Mouse (Mus musculus) MEL (cell line): ENCODE measurements around the gene Col11a2. TPM values are rescaled to one million over a fixed set of nuclear protein-coding genes. Genes with fewer than 3 reads are reported as not detected.

Experiments
- DNase-seq: peaks from one replicate; pipeline ENCODE4 v3.0.0; 2011; ENCODE audit warnings: low read depth, low spot score
- H3K27ac ChIP-seq: 2 replicates; pipeline ENCODE4 v1.5.1; 2012; ENCODE audit warnings: low read depth, mild to moderate bottlenecking, control low read depth, low read length, moderate library complexity; ENCODE audit not compliant: control insufficient read depth
- H3K27me3 ChIP-seq, 2 experiments: fragments of 150-350 bp in 1 of 2; sonication (generic) in 1 of 2; 2 replicates each; pipeline ENCODE4 v1.6.1; 2012; ENCODE audit warnings: low read length in 2 of 2, mild to moderate bottlenecking in 2 of 2, improper control_type of control experiment in 1 of 2, moderate library complexity in 1 of 2; ENCODE audit not compliant: insufficient read depth in 2 of 2, control insufficient read depth in 1 of 2
- H3K36me3 ChIP-seq, 2 experiments: 2 replicates each; pipeline ENCODE4 v1.6.1; 2012 to 2014; ENCODE audit warnings: low read length in 2 of 2, improper control_type of control experiment in 1 of 2, inconsistent platforms in 1 of 2, mild to moderate bottlenecking in 1 of 2; ENCODE audit not compliant: insufficient read depth in 2 of 2, control insufficient read depth in 1 of 2
- H3K4me1 ChIP-seq, 2 experiments: fragments of 150-350 bp in 1 of 2; sonication (generic) in 1 of 2; 2 replicates each; pipeline ENCODE4 v1.6.1; 2012; ENCODE audit warnings: low read length in 2 of 2, improper control_type of control experiment in 1 of 2, mild to moderate bottlenecking in 1 of 2; ENCODE audit not compliant: insufficient read depth in 2 of 2, control insufficient read depth in 1 of 2
- H3K4me3 ChIP-seq, 2 experiments: fragments of 150-350 bp in 1 of 2; sonication (generic) in 1 of 2; 2 replicates each; pipeline ENCODE4 v1.5.1; 2012; ENCODE audit warnings: low read depth in 2 of 2, low read length in 2 of 2, mild to moderate bottlenecking in 2 of 2, moderate library complexity in 2 of 2, control low read depth in 1 of 2, improper control_type of control experiment in 1 of 2; ENCODE audit not compliant: control insufficient read depth in 1 of 2, insufficient read depth in 1 of 2
- H3K79me2 ChIP-seq: 2 replicates; pipeline ENCODE4 v1.6.1; 2012; ENCODE audit warnings: mild to moderate bottlenecking, low read length, moderate library complexity; ENCODE audit not compliant: control insufficient read depth, poor library complexity, insufficient read depth
- H3K9ac ChIP-seq: 2 replicates; pipeline ENCODE4 v1.6.1; 2012; ENCODE audit warnings: low read depth, mild to moderate bottlenecking, control low read depth, low read length, moderate library complexity; ENCODE audit not compliant: control insufficient read depth, poor library complexity, severe bottlenecking
- H3K9me3 ChIP-seq: fragments of 150-350 bp; sonication (generic); replicated peaks from 2 replicates; pipeline ENCODE4 v1.6.1; 2012; ENCODE audit warnings: mild to moderate bottlenecking, low read length, improper control_type of control experiment, moderate library complexity; ENCODE audit not compliant: insufficient read depth
- CHD1 ChIP-seq: IDR thresholded peaks from 2 replicates; pipeline ENCODE4 v1.6.1; 2012; ENCODE audit warnings: low read depth, mild to moderate bottlenecking, inconsistent platforms, low read length, improper control_type of control experiment
- ETS1 ChIP-seq: IDR thresholded peaks from 2 replicates; pipeline ENCODE4 v1.6.1; 2012; ENCODE audit warnings: low read depth, mild to moderate bottlenecking, inconsistent platforms, low read length, improper control_type of control experiment, moderate library complexity
- JUND ChIP-seq: IDR thresholded peaks from 2 replicates; pipeline ENCODE4 v1.6.1; 2011; ENCODE audit warnings: low read depth, mild to moderate bottlenecking, improper control_type of control experiment, low read length
- MYB ChIP-seq: IDR thresholded peaks from 2 replicates; pipeline ENCODE4 v1.6.1; 2011; ENCODE audit warnings: mild to moderate bottlenecking, low read depth, low read length, improper control_type of control experiment
- POLR2A ChIP-seq, 2 experiments: IDR thresholded peaks; 2 replicates each; pipeline ENCODE4 v1.6.1; 2011 to 2012; ENCODE audit warnings: low read length in 2 of 2, mild to moderate bottlenecking in 2 of 2, control low read depth in 1 of 2, improper control_type of control experiment in 1 of 2, low read depth in 1 of 2, moderate library complexity in 1 of 2; ENCODE audit not compliant: control insufficient read depth in 1 of 2, insufficient read depth in 1 of 2, poor library complexity in 1 of 2
- POLR2AphosphoS2 ChIP-seq: IDR thresholded peaks from 2 replicates; pipeline ENCODE4 v1.6.1; 2011; ENCODE audit warnings: low read length, improper control_type of control experiment
- SIN3A ChIP-seq: IDR thresholded peaks from 2 replicates; pipeline ENCODE4 v1.6.1; 2012; ENCODE audit warnings: low read length, improper control_type of control experiment, inconsistent platforms
- TBP ChIP-seq: IDR thresholded peaks from 2 replicates; pipeline ENCODE4 v1.8.0; 2011; ENCODE audit warnings: low read depth, low read length, improper control_type of control experiment
- ZMIZ1 ChIP-seq: IDR thresholded peaks from 2 replicates; pipeline ENCODE4 v1.6.1; 2012; ENCODE audit warnings: low read depth, mild to moderate bottlenecking, inconsistent platforms, low read length, improper control_type of control experiment, moderate library complexity
- polyA plus RNA-seq, 2 experiments: library from polyadenylated mRNA; stranded (reverse) in 1 of 2; unstranded in 1 of 2; fragments of >175 nt in 1 of 2; fragments of >200 nt in 1 of 2; gene quantifications; 2 replicates each; pipeline versions ENCODE4 v1.2.1 to v1.2.4; 2012; ENCODE audit warnings: low replicate concordance in 2 of 2, low read depth in 1 of 2; ENCODE audit not compliant: insufficient read length in 2 of 2, insufficient read depth in 1 of 2, missing spikeins in 1 of 2
- total RNA-seq: library from RNA; depleted of rRNA; stranded (reverse); fragments of 300-350 nt; gene quantifications from 2 replicates; pipeline ENCODE4 v1.2.3, GENCODE M21; 2012; rRNA removed

The Col11a2 gene
- total and polyA plus RNA-seq, 3 experiments = 4.6 to 14.5 TPM; not detected in 1

DNA sequence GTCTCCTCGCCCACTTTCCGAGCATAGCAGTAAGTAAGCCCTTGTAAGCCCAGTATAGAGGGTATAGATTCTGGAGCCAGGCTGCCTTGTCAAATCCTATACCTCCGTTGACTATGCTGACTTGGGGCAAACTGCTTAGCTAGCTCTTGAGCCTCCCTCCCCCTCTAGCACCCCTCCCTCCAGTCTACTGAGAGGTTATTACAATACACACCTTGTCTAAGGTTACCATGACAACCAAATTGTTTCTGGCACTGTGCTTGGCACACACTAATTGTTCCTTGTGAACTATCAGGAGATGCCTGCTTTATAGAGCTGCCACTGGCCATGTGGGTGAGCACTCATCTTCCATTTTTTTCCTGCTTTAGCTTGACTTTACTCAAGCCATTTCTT lies 70.6 kb downstream of the Col11a2 start:
- Histone ChIP-seq H3K79me2 (peaks cover 3% of the 10 kb centered on the region), H3K27me3 (no peaks in the 10 kb centered on the region), H3K36me3 (peaks cover 3 to 23% of the 10 kb centered on the region in 2 experiments), H3K9ac (no peak overlapping the region), H3K27ac (no peak overlapping the region), H3K4me1 (no peaks in the 10 kb centered on the region), H3K4me3 (no peak overlapping the region), H3K9me3 (no peaks in the 10 kb centered on the region)
- peak; percentile 48 for DNase-seq
- TF ChIP-seq SIN3A = 0 out of 2 replicates have a peak, but pooled peaks have one; percentile 26
- no peak; the same call in 1 of the 2 replicates for TF ChIP-seq POLR2AphosphoS2
- no peak for TF ChIP-seq JUND
- 0 out of 2 replicates have a peak, but pooled peaks have one; percentile 14 for TF ChIP-seq ZMIZ1
- no peak for TF ChIP-seq ETS1
- TF ChIP-seq MYB = no peak

DNA sequence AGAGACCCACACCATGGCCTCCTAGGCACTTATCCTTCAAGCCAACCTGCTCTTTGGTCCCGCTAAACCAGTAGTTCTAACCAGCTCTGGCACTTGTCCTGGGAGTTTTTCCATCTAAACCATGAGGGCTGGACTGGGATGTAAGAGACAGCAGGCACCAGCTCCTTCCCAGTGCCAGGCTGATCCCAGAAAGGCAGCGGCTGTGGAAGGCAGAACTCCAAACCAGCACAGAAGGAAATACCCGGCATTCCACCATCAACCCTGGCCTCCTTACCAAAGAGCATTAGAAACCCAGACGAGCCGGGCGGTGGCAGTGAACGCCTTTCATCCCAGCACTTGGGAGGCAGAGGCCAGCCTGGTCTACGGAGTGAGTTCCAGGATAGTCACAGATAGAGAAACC lies 71.1 kb downstream of the Col11a2 start:
- no peak overlapping the region for H3K9ac ChIP-seq
- no peak for DNase-seq
- no peaks in the 10 kb centered on the region for H3K4me1 ChIP-seq
- H3K27me3 ChIP-seq = no peaks in the 10 kb centered on the region
- no peak overlapping the region for H3K4me3 ChIP-seq
- no peak overlapping the region for H3K27ac ChIP-seq
- peaks cover 8% of the 10 kb centered on the region for H3K79me2 ChIP-seq
- H3K9me3 ChIP-seq = no peaks in the 10 kb centered on the region
- TF ChIP-seq CHD1 = no peak
- peak; percentile 19; the same call in 1 of the 2 replicates for TF ChIP-seq POLR2AphosphoS2
- TF ChIP-seq, all 39 proteins: peak for 1
- H3K36me3 ChIP-seq = peaks cover 7 to 26% of the 10 kb centered on the region in 2 experiments

DNA sequence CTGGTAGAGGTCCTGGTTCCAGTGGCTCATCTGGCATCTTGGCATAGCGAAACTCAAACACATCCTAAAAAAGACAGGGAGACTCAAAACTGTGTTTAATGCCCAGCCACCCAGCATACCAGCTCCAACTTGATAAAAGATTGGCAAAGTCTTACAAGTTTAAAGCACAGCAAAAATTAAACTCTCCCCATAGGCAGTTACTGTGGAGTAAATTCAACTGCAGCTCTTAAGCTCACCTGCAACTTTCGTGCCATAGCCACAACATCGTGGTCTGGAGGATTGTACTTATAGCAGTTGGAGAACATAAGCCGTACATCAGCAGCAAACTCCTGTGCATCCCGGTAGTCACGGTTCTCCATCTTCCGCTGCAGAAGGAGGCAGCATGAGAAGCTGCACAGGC lies 74.9 kb downstream of the Col11a2 start:
- H3K27me3 ChIP-seq = no peaks in the 10 kb centered on the region
- peaks cover 22 to 45% of the 10 kb centered on the region in 2 experiments for H3K36me3 ChIP-seq
- H3K9ac ChIP-seq = no peak overlapping the region
- DNase-seq = no peak
- no peaks in the 10 kb centered on the region for H3K9me3 ChIP-seq
- TF ChIP-seq ZMIZ1 (no peak), POLR2AphosphoS2 (0 out of 2 replicates have a peak, but pooled peaks have one; percentile 34), POLR2A (IDR thresholded peaks at IDR 0.05; ENCODE audit: control insufficient read depth in 1 of 2, insufficient read depth in 1 of 2, low read depth in 1 of 2, low read length in 2 of 2, poor library complexity in 1 of 2) (0 out of 4 replicates have a peak, but pooled peaks of 1 of the 2 experiments have one; percentile 37), TBP (no peak)
- TF ChIP-seq, all 39 proteins: peak for 2
- Histone ChIP-seq H3K27ac (no peak overlapping the region), H3K4me3 (no peak overlapping the region), H3K4me1 (no peaks in the 10 kb centered on the region; a peak in 1 of 4 replicates), H3K79me2 (peaks cover 44% of the 10 kb centered on the region)

Other genes with a start within 250 kb of the Col11a2 start
Only the 30 nearest of the 33 such genes appear.
- gene Rps28, start 214.9 kb upstream of the Col11a2 start, total RNA-seq = 3,378 and 3,556 TPM in 2 replicates
- 1,000 to 10,000 TPM in 1 of 2 experiments, 100 to 1,000 TPM in 1; 994 to 2,154 TPM for gene Rps28, start 214.9 kb upstream of the Col11a2 start, polyA plus RNA-seq
- gene Ndufa7, start 214.9 kb upstream of the Col11a2 start, total RNA-seq = 359 and 370 TPM in 2 replicates
- gene Ndufa7, start 214.9 kb upstream of the Col11a2 start, polyA plus RNA-seq = 100 to 1,000 TPM in 1 of 2 experiments, not detected in 1; 326 TPM
- gene Cd320, start 196.3 kb upstream of the Col11a2 start, total RNA-seq = 38.5 and 48.5 TPM in 2 replicates
- 10 to 100 TPM in 1 of 2 experiments, not detected in 1; 45.6 TPM for gene Cd320, start 196.3 kb upstream of the Col11a2 start, polyA plus RNA-seq
- gene Gm7029, start 165.6 kb upstream of the Col11a2 start, total RNA-seq = not detected in 2 replicates
- not detected for gene Gm7029, start 165.6 kb upstream of the Col11a2 start, polyA plus RNA-seq
- gene Kifc1, start 148.8 kb upstream of the Col11a2 start, total RNA-seq = 17.1 and 20.6 TPM in 2 replicates
- 10 to 100 TPM in 1 of 2 experiments, not detected in 1; 53.5 TPM for gene Kifc1, start 148.8 kb upstream of the Col11a2 start, polyA plus RNA-seq
- not detected in 2 replicates for gene Platr17, start 134.3 kb upstream of the Col11a2 start, total RNA-seq
- not detected for gene Platr17, start 134.3 kb upstream of the Col11a2 start, polyA plus RNA-seq
- 39.6 and 40.6 TPM in 2 replicates for gene Daxx, start 130.0 kb upstream of the Col11a2 start, total RNA-seq
- 10 to 100 TPM in 1 of 2 experiments, not detected in 1; 68.0 TPM for gene Daxx, start 130.0 kb upstream of the Col11a2 start, polyA plus RNA-seq
- gene Tapbp, start 123.5 kb upstream of the Col11a2 start, total RNA-seq = 14.7 and 24.3 TPM in 2 replicates
- gene Tapbp, start 123.5 kb upstream of the Col11a2 start, polyA plus RNA-seq = 10 to 100 TPM in 1 of 2 experiments, not detected in 1; 33.3 TPM
- 18.6 and 20.2 TPM in 2 replicates for gene Zbtb22, start 123.5 kb upstream of the Col11a2 start, total RNA-seq
- gene Zbtb22, start 123.5 kb upstream of the Col11a2 start, polyA plus RNA-seq = 10 to 100 TPM in 1 of 2 experiments, not detected in 1; 30.0 TPM
- gene Rgl2, start 109.9 kb upstream of the Col11a2 start, total RNA-seq = 19.0 and 24.9 TPM in 2 replicates
- gene Rgl2, start 109.9 kb upstream of the Col11a2 start, polyA plus RNA-seq = 10 to 100 TPM in 1 of 2 experiments, not detected in 1; 43.6 TPM
- gene Pfdn6, start 99.1 kb upstream of the Col11a2 start, total RNA-seq = 189 and 239 TPM in 2 replicates
- 100 to 1,000 TPM in 1 of 2 experiments, not detected in 1; 222 TPM for gene Pfdn6, start 99.1 kb upstream of the Col11a2 start, polyA plus RNA-seq
- 97.6 and 100 TPM in 2 replicates for gene Wdr46, start 98.8 kb upstream of the Col11a2 start, total RNA-seq
- 100 to 1,000 TPM in 1 of 2 experiments, not detected in 1; 131 TPM for gene Wdr46, start 98.8 kb upstream of the Col11a2 start, polyA plus RNA-seq
- gene B3galt4, start 87.9 kb upstream of the Col11a2 start, total RNA-seq = 2.2 and 2.5 TPM in 2 replicates
- 1 to 10 TPM in 1 of 2 experiments, not detected in 1; 2.9 TPM for gene B3galt4, start 87.9 kb upstream of the Col11a2 start, polyA plus RNA-seq
- gene Vps52, start 83.6 kb upstream of the Col11a2 start, total RNA-seq = 20.6 and 23.6 TPM in 2 replicates
- gene Vps52, start 83.6 kb upstream of the Col11a2 start, polyA plus RNA-seq = 10 to 100 TPM in 1 of 2 experiments, not detected in 1; 40.7 TPM
- gene Rps18, start 83.4 kb upstream of the Col11a2 start, total RNA-seq = 252 and 286 TPM in 2 replicates
- gene Rps18, start 83.4 kb upstream of the Col11a2 start, polyA plus RNA-seq = 1,000 to 10,000 TPM in 1 of 2 experiments, not detected in 1; 1,183 TPM
- gene H2-K1, start 39.1 kb upstream of the Col11a2 start, total RNA-seq = 81.1 and 87.9 TPM in 2 replicates
- 100 to 1,000 TPM in 1 of 2 experiments, not detected in 1; 113 TPM for gene H2-K1, start 39.1 kb upstream of the Col11a2 start, polyA plus RNA-seq
- gene Ring1, start 14.8 kb upstream of the Col11a2 start, total RNA-seq = 12.4 and 18.3 TPM in 2 replicates
- 10 to 100 TPM in 1 of 2 experiments, not detected in 1; 28.4 TPM for gene Ring1, start 14.8 kb upstream of the Col11a2 start, polyA plus RNA-seq
- gene H2-Ke6, start 11.4 kb upstream of the Col11a2 start, total RNA-seq = 19.6 and 24.1 TPM in 2 replicates
- 10 to 100 TPM in 1 of 2 experiments, not detected in 1; 34.4 TPM for gene H2-Ke6, start 11.4 kb upstream of the Col11a2 start, polyA plus RNA-seq
- 125 and 152 TPM in 2 replicates for gene Slc39a7, start 7.8 kb upstream of the Col11a2 start, total RNA-seq
- gene Slc39a7, start 7.8 kb upstream of the Col11a2 start, polyA plus RNA-seq = 100 to 1,000 TPM in 1 of 2 experiments, not detected in 1; 150 TPM
- gene Rxrb, start 7.6 kb upstream of the Col11a2 start, total RNA-seq = 37.2 and 37.6 TPM in 2 replicates
- 10 to 100 TPM in 1 of 2 experiments, not detected in 1; 63.4 TPM for gene Rxrb, start 7.6 kb upstream of the Col11a2 start, polyA plus RNA-seq
- 2.2 and 2.6 TPM in 2 replicates for gene H2-Oa, start 52.9 kb downstream of the Col11a2 start, total RNA-seq
- gene H2-Oa, start 52.9 kb downstream of the Col11a2 start, polyA plus RNA-seq = 1 to 10 TPM in 1 of 2 experiments, not detected in 1; 3.9 TPM
- gene H2-DMa, start 80.1 kb downstream of the Col11a2 start, total RNA-seq = 26.1 and 38.3 TPM in 2 replicates
- 10 to 100 TPM in 1 of 2 experiments, not detected in 1; 38.7 TPM for gene H2-DMa, start 80.1 kb downstream of the Col11a2 start, polyA plus RNA-seq
- gene Brd2, start 83.2 kb downstream of the Col11a2 start, total RNA-seq = 97.2 and 99.5 TPM in 2 replicates
- gene Brd2, start 83.2 kb downstream of the Col11a2 start, polyA plus RNA-seq = 100 to 1,000 TPM; 189 to 252 TPM
- gene H2-DMb2, start 103.9 kb downstream of the Col11a2 start, total RNA-seq = 0.77 and 0.82 TPM in 2 replicates
- gene H2-DMb2, start 103.9 kb downstream of the Col11a2 start, polyA plus RNA-seq = 1 to 10 TPM in 1 of 2 experiments, not detected in 1; 1.5 TPM
- not detected in 2 replicates for gene H2-DMb1, start 113.6 kb downstream of the Col11a2 start, total RNA-seq
- gene H2-DMb1, start 113.6 kb downstream of the Col11a2 start, polyA plus RNA-seq = under 1 TPM in 1 of 2 experiments, not detected in 1; 0.67 TPM
- 24.6 and 30.7 TPM in 2 replicates for gene Tap1, start 148.1 kb downstream of the Col11a2 start, total RNA-seq
- gene Tap1, start 148.1 kb downstream of the Col11a2 start, polyA plus RNA-seq = 10 to 100 TPM in 1 of 2 experiments, not detected in 1; 46.6 TPM
- 23.3 and 24.9 TPM in 2 replicates for gene Psmb9, start 148.3 kb downstream of the Col11a2 start, total RNA-seq
- 10 to 100 TPM in 1 of 2 experiments, not detected in 1; 14.7 TPM for gene Psmb9, start 148.3 kb downstream of the Col11a2 start, polyA plus RNA-seq
- gene Psmb8, start 158.3 kb downstream of the Col11a2 start, total RNA-seq = 129 and 144 TPM in 2 replicates
- gene Psmb8, start 158.3 kb downstream of the Col11a2 start, polyA plus RNA-seq = 100 to 1,000 TPM in 1 of 2 experiments, not detected in 1; 133 TPM
- gene Tap2, start 164.1 kb downstream of the Col11a2 start, total RNA-seq = 40.3 and 48.5 TPM in 2 replicates
- 10 to 100 TPM in 1 of 2 experiments, not detected in 1; 63.0 TPM for gene Tap2, start 164.1 kb downstream of the Col11a2 start, polyA plus RNA-seq
- 0.75 and 0.81 TPM in 2 replicates for gene H2-Ob, start 199.5 kb downstream of the Col11a2 start, total RNA-seq
- gene H2-Ob, start 199.5 kb downstream of the Col11a2 start, polyA plus RNA-seq = 1 to 10 TPM in 1 of 2 experiments, not detected in 1; 2.0 TPM